In the genomic region with DNA sequence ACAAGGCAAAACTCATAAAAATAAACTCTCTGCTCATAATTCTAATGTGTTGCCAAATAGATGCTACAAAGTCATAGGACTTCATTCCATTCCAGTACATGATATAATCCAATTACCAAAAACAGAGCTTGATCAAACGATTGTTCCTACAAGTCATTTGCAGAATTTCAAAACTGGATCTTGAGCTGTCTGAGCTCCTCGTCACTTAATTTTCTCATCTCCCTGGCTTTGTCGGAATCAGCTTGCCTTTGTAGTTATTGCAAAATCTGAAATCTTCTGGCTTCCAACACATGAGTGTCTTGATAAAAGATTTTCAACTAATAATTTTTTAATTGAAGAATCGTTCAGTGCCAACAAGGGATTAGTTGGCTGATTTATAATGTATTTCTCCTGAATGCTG, we compare ENCODE assay signal across 24 mouse cellular contexts.
"Had no signal": no experiment of that assay in that cellular context is flagged by ENCODE, and none has a peak within 500 bp of the region (broad histone marks: within the 10 kb centered on the region; RNA-seq: fewer than 3 reads in every experiment).

No protein-coding gene starts in this region.

- ATAC-seq: hindbrain, embryonic 16.5 days; inflammation-experienced regulatory T-cells, adult 6 months; intestine, embryonic 15.5 days; intestine, postnatal 0 days had no signal

- H3K4me1 ChIP-seq: heart, embryonic 10.5 days; heart, embryonic 12.5 days; hindbrain, embryonic 10.5 days; hindbrain, embryonic 12.5 days; intestine, embryonic 15.5 days; limb, embryonic 13.5 days; limb, embryonic 15.5 days had no signal

- DNase-seq: gastrocnemius, adult 2 months; gastrocnemius, postnatal 10 days; gastrocnemius, postnatal 25 days; heart, adult 18-20 months; heart, postnatal 10 days; heart, postnatal 4 days; kidney, adult 18-20 months; kidney, adult 8-10 months; kidney, postnatal 10 days; kidney, postnatal 25 days; kidney, postnatal 4 days had no signal

- H3K9me3 ChIP-seq: heart, embryonic 10.5 days; heart, embryonic 12.5 days; hindbrain, embryonic 10.5 days; hindbrain, embryonic 12.5 days; intestine, embryonic 15.5 days; limb, embryonic 13.5 days; limb, embryonic 15.5 days had no signal

- H3K27me3 ChIP-seq: heart, embryonic 12.5 days; hindbrain, embryonic 12.5 days; intestine, embryonic 15.5 days; limb, embryonic 13.5 days; limb, embryonic 15.5 days had no signal

- H3K4me3 ChIP-seq: gastrocnemius, adult 2 months; heart, embryonic 10.5 days; heart, embryonic 12.5 days; hindbrain, embryonic 10.5 days; hindbrain, embryonic 12.5 days; intestine, embryonic 15.5 days; layer of hippocampus, adult 2 months; left cerebral cortex, adult 2 months; limb, embryonic 13.5 days; limb, embryonic 15.5 days had no signal

- H3K4me2 ChIP-seq: heart, embryonic 12.5 days; hindbrain, embryonic 12.5 days; hindbrain, embryonic 14.5 days; intestine, embryonic 15.5 days; limb, embryonic 13.5 days; limb, embryonic 15.5 days had no signal

- H3K36me3 ChIP-seq: heart, embryonic 10.5 days; heart, embryonic 12.5 days; hindbrain, embryonic 10.5 days; hindbrain, embryonic 12.5 days; intestine, embryonic 15.5 days; limb, embryonic 13.5 days; limb, embryonic 15.5 days had no signal

- H3K27ac ChIP-seq: gastrocnemius, adult 2 months; heart, embryonic 10.5 days; hindbrain, embryonic 10.5 days; hindbrain, embryonic 12.5 days; hindbrain, embryonic 14.5 days; intestine, embryonic 15.5 days; layer of hippocampus, adult 2 months; left cerebral cortex, adult 2 months; limb, embryonic 13.5 days; limb, embryonic 15.5 days had no signal

- H3K9ac ChIP-seq: heart, embryonic 12.5 days; hindbrain, embryonic 12.5 days; hindbrain, embryonic 14.5 days; intestine, embryonic 15.5 days; limb, embryonic 13.5 days; limb, embryonic 15.5 days had no signal
